Mouse (Mus musculus) heart, adult 2 months (tissue): ENCODE data around the gene Ttc9.

Source experiments
- CTCF ChIP-seq: fragments of 200-600 bp; IDR thresholded peaks from 2 replicates; pipeline ENCODE4 v1.8.1; 2022; ENCODE audit warnings: antibody characterized with exemption, mild to moderate bottlenecking, moderate library complexity
- EP300 ChIP-seq: fragments of 200-500 bp; IDR thresholded peaks from 2 replicates; pipeline ENCODE4 v1.6.1; 2011; ENCODE audit warnings: low read depth, low read length, control low read depth; ENCODE audit not compliant: insufficient read depth
- POLR2A ChIP-seq: fragments of 200-500 bp; IDR thresholded peaks from 2 replicates; pipeline ENCODE4 v1.6.1; 2011; ENCODE audit warnings: mild to moderate bottlenecking, low read depth, low read length, control low read depth; ENCODE audit not compliant: insufficient read depth

DNA sequence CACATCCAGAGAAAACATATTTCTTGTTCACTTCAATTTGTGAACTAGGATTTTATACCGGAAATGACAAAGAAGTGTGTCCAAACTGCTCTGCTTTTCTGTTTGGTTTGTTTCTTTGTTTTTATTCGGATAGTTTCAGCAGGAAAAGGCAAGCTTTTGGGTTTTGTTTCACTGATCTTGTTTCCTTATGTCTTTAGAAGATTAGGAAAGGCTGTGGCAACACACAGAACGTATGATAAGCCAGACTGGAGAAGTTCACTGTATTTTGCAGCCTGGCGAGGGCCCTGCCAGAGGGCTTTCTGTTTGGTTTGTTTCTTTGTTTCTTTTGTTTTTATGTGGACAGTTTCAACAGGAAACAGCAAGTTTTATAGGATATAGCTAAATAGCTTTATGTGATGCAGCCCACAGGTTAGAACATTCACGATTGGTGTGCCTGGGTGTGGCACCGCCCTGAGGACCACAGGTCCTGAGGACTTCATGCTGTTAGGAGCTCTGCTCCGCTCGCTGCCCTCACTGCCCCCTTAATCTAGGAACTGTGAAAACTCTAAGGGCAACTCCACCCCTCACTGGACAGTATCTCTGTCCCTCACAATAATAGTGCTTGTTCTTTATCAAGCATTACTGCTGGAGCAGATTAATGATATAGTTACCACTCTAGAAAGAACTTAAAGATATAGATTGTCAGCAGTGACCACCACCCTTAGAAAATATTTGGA, 34.3 kb upstream of the Ttc9 start:
- TF ChIP-seq CTCF = no peak
- no peak for TF ChIP-seq POLR2A
- TF ChIP-seq EP300 = no peak
